Mouse (Mus musculus) ES-E14 (cell line): Measurements from ENCODE around the gene Tchh.

Experiments
- HCFC1 ChIP-seq: IDR thresholded peaks from 2 replicates; pipeline ENCODE4 v1.6.1; 2012; ENCODE audit warnings: low read length, inconsistent platforms, borderline replicate concordance; ENCODE audit not compliant: insufficient read depth
- MAFK ChIP-seq: IDR thresholded peaks from 2 replicates; pipeline ENCODE4 v1.6.1; 2014; ENCODE audit warnings: mild to moderate bottlenecking, low read depth, low read length, inconsistent platforms; ENCODE audit not compliant: insufficient read depth
- ZC3H11A ChIP-seq: IDR thresholded peaks from 2 replicates; pipeline ENCODE4 v1.6.1; 2012; ENCODE audit warnings: low read depth, mild to moderate bottlenecking, inconsistent platforms, low read length, borderline replicate concordance
- ZNF384 ChIP-seq: IDR thresholded peaks from 2 replicates; pipeline ENCODE4 v1.6.1; 2012; ENCODE audit warnings: low read depth, low read length, inconsistent platforms

- no peak for TF ChIP-seq ZNF384
- no peak for TF ChIP-seq MAFK
- no peak for TF ChIP-seq HCFC1
- no peak for TF ChIP-seq ZC3H11A
Measured at GRCm38 (mm10) chr3:93467130-93467529, 25.0 kb downstream of the Tchh start.
